Mouse (Mus musculus) right cerebral cortex, postnatal 4 days (tissue): ENCODE data around the gene Spp2.

ENCODE experiments used
- DNase-seq: peaks from one replicate; pipeline ENCODE4 v3.0.0-alpha.2; 2022

Gene Spp2

DNA sequence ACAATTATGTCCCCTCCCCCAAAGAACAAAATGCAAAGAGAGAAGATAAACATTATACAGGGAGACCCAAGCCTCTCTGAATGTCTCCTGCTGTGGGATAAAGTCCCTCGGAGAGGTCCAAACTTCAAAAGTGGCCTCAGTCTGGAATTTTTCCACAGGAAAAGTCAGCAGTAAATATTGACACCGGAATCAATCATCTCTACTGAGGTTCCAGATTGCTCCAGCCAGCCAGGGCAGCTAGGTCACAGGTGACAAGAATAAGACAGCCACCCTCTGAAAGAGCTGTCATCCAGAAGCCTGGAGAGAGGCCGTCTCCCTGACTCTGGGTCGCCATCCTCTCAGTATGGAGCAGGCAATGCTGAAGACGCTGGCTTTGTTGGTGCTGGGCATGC is at the start of gene Spp2:
Spp2 (plus strand) TSS at position 155 of the 392 bp plus-strand sequence.
- DNase-seq: no peak

DNA sequence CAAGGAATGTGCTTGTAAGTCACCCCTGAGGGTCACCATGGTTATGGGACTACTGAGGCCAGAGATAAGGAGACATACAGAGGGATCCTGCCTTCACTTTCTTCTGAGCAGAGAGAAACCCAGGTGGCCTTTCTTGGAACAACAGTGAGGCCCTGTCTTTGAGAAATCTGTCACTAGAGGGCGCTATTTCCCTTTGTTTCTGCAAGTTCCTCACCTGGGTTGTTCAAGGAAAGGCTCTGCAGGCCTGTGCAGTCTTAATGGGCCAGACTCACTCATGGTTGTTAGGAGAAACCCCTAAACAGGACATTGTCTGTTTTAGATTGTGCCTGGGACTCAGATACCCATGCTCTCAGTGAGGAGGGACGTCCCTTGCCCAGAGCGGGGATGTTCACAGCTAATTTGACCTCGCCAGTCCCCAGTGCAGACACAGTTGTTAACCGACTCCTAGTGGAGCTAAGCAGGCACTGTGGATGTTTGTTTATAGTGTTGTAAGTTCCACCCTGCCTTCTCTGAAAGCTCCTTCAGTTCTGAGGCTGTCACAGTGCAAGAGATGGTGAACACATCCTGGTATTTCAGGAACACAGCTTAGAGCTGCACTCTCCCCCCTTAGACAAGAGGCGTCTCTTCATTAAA is 49.2 kb upstream of the Spp2 start:
- peak; percentile 68 for DNase-seq

DNA sequence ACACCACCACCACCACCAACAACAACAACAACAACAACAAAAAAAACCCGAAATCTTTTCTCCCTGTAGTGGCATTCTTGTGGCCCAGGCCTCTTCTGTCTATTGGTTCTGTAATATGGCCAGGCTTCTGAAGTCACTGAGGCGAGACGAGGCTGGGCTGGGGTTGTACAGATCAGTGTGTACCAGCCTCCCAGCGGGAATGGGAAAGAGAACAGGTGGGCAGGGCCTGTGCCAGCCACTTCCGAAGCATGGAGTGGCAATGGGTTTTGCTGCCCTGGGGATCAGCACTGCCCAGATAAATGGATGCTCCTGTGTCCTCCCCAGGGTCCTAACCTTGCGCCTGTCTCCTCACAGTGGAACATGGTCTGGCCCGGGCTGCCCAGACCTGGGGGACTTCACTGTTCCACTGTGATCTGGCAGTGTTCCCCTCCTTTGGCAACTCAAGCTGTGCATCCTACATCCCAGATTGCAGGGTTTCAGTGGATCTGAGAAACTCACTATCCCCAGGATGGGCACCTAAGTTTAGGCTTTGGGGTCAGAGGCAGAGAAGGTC is 48.6 kb upstream of the Spp2 start:
- DNase-seq: no peak

DNA sequence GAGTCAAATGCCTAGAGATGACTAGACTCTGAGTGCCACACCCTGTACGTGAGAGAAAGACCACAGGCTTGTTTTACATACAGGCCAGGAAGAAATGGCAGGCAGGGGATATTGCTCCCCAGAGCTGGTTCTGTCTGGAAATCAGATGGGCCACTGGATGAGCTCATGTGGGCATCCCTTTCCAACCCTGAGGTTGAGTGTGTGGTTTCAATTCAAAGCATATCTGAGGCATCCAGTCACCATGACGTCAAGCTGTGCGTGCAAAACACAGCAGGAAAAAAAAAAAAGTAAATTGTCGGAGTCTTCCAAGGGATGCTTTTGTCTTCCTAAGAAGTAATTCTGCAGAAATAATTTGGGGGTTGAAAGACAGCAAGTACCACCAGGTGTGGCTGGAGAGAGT is 45.7 kb upstream of the Spp2 start:
- no peak for DNase-seq

DNA sequence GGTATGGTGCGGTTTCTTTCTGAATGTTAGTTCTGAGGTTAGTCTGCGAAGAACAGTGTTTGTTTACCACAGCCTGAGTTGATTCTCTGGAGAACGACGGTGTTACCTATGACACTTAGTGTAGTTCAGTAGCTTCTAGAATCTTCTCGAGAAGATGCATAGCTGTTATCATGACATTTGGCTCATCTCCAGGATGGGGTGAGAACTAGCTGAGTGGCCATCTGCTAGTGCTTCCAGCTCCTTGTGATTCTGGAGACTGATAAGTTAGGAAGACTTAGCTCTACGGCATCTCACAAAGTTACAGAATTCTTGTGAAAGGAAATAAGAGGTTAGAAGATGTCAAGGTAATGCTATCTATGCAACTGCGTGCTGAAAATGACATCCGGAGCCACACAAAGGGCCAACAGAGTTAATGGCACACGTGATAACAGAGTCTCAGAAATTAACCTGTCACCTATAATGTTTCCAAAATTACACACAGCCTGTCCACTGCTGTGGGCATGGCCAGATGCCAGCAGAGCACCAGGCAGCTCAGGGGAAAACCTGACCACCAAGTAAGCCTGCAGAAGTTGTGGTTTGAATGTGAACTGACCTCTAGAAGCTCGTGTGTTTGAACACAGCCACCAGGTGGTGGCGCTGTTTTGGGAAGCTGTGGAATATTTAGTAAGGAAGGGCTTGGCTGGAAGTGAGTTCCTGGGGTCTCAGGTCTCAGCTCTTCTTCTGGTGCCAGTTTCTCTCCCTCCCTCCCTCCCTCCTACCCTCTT is 39.7 kb upstream of the Spp2 start:
- DNase-seq: peak; percentile 15

DNA sequence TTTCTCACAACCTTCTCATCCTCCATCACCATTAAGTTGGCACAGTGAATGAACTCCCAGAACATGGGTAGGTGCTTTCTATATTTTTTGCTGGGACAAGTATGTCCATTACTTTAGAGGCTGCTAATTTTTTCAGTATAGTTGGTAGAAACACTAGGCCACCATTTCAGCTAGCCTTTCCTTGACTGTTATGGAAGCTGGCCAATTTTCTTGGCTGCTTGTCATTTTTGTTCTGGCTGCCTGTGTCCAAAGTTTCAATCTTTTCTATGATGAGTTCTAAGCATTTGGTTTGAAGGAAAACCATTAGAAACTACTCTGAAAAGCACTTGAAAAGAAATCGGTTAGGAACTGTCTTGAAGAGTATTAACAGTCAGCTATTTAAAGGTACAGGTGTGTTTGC is 28.3 kb upstream of the Spp2 start:
- DNase-seq: no peak

DNA sequence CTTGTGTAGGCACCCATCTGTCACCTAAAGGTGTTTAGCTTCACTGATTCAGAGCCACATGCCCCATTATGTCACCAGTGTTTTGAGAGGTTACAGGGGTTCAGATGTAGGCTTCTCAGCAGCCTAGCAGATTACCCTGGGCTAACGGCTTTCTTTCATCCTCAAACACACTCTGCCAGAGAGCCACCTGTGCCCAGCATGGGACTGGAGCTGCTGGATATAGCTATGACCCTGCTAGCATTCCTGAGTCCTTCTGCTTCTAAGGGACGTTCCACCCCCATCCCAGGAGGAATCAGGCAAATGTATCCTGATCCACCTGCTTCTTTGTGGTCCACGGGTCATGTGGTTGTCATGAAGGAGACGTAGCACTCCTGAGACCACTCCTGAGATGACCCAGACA is 15.1 kb upstream of the Spp2 start:
- no peak for DNase-seq

DNA sequence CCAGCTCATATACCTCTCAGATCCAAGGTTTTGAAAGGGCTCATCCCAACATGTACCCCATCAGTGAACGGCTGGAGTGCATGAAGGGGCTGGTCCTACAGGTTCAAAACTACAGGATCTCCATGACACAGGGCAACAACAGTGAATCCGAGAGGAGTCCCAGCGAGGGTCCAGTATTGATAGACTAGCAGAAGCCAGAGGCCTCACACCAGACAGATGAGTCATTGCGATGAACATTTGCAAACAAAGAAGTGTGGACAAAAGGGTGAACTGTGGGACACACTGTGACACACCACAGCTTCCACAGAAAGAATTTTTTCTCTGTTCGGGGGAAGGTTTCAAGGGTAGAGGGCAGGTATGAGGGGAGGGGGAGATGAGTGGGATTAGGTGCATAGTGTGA is 13.4 kb upstream of the Spp2 start:
- no peak for DNase-seq

DNA sequence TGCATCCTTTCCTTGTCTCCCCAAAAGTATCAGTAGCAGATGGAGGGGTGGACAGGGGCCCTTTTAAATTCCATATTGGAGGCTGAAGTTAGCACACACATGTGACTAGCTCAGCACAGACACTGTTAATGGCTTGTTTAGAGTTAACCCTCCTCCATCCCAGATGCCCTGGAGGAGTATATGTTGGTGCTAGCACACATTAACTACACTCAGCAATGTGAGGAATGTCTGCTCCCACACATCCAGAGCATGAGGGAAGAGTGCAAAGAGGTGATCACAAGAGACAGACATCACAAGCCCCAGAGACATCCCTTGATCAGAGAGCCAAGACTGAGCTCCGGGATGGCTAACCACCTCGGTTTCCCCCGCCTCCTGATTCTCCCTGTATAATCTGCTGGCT is 3.4 kb upstream of the Spp2 start:
- DNase-seq: no peak

DNA sequence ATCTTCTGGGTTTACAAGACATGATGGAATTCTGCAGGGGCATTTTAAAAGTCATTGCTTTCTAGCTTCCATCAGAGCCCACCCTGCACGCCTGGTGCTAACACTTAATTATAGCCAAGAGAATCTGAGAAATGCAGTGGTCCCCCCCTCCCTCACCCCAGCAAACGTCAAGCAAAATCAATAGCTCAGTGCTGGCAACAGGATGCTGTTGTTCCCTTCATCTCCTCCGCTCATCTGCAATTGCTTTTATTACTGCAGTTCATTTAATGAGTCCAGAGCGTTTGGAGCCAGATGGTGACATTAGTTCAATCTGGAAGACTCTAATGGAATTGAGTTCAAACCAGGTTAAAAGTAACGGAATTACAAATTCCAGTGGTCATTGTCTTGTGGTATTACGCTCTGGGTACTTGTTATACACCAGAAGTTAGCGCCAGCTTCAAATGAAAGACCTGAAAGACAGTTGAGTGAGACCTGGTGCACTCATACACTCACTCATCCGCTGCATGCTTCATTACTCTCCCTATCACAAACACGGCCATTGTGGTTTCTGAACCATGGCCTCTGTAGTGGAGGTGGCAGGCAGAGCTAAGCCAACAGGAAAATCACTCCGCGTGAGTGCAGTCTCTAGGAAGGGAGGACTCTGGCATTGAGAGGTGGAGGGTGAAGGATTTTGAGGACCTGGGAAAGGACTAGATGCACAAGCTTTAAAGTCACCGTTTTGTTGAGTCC is 519 bp upstream of the Spp2 start:
- no peak for DNase-seq

DNA sequence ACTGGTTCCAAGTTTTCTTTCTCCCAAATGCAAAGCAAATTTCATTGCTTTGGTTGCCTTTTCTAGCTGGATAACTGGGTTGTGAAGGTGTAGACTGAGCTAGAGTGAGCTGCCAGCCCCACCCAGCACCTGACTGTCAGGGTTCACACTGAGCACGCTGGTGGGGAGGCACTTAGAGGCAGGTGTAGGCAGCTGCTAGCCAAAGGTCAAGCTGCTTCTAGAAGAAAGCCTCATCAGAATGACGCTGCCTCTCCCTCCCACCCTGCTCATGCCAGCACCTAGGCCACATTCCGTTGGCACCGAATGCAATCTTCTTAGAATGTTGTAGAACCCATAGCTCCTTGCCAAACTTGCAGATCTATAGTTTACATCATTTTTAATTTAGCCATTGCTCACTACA is 1.6 kb downstream of the Spp2 start:
- DNase-seq: no peak

DNA sequence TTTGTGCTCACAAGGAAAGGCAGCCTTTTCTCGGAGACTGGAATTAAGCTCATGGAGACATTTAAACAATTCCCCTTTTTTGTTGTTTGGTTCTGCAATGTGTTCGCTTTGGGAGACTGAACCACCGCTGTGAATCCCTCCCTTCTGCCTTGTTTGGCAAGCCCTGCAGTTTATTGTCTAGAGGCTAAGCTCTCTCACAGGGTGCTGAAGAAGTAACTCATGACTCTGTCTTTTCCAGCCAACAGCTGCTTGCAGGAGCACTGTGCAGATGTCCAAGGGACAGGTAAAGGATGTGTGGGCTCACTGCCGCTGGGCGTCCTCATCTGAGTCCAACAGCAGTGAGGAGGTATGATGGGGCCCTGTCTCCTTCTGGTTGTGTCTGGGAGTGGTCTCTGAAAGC is 5.3 kb downstream of the Spp2 start:
- no peak for DNase-seq

DNA sequence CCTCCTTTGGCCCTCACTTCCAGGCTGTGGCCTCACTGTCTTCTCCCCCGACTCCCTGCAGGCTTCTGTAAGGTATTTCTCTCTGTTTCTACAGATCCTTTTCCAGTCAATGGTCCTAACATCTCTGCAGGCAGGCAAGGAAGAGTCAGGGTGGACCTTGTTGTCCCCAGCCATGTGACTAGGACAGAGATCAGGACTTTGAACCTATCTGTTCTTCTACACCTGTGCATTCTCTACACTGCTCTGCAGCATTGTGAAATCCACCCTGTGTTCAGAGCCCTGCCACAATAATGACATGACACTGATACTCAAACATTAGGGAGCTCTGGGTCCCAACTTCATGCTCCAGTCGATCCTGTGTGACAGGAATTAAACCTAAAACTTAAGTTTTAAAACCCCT is 12.2 kb downstream of the Spp2 start:
- DNase-seq: no peak

DNA sequence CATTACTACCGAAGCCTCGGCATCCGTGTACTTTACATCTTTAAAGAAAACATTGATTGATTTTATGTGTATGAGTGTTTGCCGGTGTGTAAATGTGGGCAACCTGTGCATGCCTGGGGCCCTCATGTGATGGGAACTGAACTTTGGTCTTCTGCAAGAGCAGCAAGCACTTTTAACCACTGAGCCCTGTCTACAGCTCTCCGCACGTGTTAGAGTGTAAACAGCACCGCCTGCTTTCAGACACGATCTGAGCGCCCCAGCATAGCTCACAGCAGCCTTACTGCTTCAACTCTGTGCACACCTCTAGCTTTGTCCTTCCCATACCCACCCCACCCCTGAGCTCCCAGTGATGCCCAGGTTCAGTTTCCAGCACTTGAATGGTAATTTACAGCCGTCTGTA is 15.3 kb downstream of the Spp2 start:
- DNase-seq: no peak

GRCm38 (mm10) chr1:88422846-88423395 is 16.2 kb downstream of the Spp2 start:
- no peak for DNase-seq

- peak; percentile 87 for DNase-seq
These were observed 18.0 kb downstream of the Spp2 start for GRCm38 (mm10) chr1:88424602-88425252.

DNA sequence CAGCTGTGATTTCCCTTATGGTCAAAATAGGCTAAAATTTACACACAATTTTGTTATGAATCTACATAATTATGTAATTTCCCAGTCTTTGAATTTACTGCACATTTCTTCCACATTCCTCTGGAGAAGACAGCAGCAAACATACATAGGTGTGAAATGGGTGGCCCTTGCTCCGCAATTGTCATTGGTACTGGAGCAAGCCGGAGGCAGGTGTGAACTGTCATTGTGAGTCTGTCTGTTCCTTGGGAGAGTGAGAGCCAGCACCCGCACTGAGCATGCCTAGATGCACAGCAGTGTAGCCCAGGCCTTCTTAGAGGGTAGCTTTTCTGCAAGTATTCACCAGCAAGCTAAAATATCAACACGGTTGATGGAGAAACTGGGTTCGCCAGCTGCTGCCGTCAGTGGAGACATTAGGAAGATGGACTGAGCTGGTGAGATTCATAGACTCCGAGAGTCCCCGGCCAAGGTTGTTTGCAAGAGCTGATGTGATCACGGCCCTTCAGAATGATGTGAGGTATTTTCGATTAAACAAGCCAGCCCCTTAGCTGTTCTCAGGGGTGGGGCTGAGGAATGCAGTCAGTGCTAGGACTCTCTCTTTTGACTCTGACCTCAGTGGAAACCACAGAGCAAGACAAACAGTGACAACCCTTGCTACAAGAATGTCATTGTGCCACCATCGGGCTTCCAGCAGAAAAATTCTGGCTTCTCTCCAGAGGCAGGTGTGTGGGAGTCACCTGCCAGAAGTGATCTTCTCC is 21.4 kb downstream of the Spp2 start:
- no peak for DNase-seq

GRCm38 (mm10) chr1:88429413-88429812 is 22.7 kb downstream of the Spp2 start:
- no peak for DNase-seq

DNA sequence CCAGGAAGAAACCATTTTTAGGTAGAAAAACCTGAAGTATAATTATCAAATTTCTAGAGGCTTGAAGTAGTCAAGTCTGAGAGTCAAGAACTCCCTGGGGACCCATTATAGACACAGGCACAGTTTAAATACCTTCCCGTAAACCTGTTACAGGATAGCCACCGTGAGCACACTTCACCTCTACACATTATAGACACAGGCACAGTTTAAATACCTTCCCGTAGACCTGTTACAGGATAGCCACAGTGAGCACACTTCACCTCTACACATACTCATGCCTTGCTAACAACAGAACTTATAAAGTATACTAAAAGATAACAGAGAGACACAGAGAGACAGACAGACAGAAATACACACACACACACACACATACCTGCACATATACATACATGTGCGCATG is 24.5 kb downstream of the Spp2 start:
- DNase-seq: no peak

DNA sequence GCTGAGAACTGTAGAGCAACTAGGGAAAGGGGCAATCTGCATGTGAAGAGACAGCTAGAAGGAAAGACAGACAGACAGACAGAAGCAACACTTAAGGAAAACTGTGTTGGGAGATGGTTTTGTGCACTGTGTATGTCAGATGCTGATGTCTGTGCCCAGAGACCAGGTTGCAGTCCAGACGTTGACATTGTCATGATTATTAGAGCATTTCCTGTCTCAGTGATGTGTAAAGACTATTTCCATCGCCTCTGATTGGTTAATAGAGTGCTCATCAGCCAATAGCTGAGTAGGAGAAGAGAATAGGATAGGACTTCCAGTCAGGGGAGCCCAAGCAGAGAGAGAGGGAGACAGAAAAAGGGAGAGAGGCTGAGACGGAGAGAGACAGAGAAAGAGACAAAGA is 25.8 kb downstream of the Spp2 start:
- DNase-seq: no peak

DNA sequence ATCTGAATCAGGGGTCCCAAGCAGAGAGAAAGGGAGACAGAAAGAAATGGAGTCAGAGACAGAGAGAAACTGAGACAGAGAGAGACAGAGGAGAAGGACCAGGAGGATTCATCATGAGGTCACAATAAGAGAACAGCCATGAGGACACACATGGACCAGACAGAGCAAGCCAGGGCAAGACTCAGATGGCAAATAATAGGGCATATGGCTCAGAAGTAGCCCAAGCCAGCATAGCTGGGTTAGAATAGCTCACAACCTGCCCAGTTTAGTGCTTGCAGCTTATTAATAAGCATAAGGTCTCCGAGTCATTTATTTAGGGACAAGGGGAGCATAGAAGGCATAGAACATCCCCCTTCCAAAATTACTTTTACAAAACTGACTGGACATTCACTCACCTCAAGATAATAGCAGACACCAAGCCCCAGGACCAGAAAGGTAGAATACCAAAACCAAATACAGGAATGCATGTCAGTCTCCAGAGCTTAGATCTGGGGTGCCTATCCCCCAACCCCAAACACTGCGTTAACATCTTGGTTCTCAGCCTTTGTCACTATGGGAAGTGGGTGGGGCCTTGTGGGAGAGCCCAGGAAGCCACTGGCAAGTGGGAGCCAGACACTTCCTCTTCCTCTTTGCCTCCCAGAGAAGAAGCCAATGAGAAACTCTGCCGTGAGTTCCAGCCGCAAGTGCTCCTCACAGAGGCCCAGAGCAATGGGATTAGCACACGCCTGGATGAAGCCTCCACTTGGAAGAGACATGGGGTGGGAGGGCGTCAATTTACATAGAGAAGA is 26.5 kb downstream of the Spp2 start:
- no peak for DNase-seq
